Mouse (Mus musculus): Measurements from ENCODE around the gene Arfgef2. TPM values are rescaled to one million over a fixed set of nuclear protein-coding genes. Genes with fewer than 3 reads are reported as not detected.

Gene Arfgef2
- total RNA-seq, 2 experiments from 2014 or later, result 46.0 to 49.1 TPM

DNA sequence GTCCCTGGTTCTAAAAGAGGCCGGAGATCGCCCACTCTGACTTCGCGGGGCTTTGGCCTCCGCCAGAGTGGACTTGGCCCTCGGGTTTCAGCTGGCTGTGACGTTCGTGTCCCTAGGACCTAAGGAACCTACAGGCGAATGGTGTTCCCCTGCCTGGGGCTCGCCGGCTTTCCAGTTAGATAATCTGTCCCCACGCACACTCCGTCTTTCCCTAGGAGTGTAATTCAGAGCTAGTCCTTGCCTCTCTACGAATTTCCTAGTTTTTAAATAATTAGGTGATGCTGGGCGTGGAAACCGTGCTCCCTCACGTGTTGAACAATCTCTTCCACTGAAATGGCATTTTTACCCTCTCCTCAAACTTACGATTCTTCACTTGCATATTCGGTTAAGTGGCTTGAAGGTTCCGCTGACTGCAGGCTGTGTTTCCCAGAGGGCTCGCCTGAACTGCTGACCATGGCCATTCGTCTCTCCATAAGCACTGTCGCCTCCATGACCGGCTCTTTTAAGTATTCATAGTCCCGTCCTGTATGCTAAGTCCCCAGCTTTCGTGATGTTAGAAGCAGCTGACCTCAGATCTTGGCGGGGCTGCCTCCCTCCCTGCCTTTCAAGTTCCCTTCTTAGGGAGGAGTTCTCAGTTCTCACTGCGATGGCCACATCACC lies 101.3 kb downstream of the Arfgef2 start:
- no peak for DNase-seq

DNA sequence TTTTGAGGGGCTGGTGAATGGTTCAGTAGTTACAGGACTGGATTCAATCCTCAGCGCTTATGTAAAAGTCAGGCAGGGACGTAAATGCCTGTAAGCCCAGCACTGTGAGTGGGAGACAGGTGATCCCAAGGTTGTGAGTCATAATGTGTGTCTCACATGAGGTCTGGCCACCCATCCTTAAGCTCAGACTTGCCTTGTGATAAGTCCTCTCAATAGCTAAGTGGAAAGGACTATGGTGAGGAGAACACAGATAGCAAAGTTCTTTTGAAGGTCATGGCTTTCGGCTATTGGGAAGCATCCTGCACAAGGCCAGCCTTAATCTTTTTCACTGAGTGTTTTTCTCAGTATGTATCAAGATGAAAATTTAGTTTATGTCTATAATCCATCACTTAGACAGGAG lies 104.3 kb downstream of the Arfgef2 start:
- DNase-seq, result no peak

DNA sequence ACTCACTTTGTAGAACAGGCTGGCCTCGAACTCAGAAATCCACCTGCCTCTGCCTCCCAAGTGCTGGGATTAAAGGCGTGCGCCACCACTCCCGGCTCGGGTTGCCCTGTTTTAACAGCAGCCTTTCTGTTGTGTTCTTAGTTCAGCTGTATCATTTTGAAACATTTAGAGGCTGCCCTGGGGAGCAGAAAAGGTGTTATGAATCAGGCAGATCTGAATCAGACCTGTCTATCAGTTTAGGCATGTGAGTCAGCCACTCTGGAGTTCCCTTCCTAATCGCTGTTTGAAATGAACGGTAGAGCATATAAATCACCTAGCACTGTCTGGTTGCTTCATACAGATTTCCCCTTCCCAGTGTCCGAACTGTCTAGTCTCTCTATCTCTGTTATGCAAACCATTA lies 105.1 kb downstream of the Arfgef2 start:
- DNase-seq, result no peak

DNA sequence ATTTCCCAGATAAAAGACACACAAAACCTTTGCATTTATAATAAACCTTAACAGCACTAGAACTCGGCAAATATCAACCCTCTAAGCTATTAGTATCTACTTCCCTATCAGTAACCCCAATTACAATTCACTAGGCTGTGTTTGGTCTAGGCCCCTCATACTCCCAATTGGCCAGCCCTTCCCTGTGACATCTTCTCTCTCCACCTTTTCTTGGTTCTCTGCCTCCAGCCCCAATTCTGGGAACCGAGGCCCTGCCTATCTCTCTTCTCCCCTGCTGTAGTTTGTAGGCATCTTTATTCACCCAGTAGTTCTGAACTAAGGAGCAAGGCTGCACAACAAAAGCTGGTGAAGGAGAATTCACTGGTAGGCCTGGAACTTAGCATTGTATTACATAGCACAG lies 118.6 kb downstream of the Arfgef2 start:
- DNase-seq, result no peak

DNA sequence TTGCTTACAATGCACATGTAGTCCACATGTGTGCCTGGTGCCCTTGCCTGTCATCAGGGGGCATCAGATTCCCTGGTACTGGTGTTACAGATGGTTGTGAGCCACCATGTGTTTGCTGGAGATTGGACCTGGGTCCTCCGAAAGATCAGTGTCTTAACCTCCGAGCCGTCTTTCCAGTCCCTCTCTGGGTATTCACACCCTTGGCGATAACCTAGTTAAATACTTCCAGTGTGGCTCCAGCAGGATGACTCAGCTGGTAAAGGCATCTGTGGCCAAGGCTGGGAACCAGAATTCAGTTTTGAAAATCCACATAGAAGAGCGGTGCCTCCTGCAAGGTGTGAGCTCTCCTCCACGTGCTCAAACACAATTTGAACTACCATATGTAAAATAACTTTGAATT lies 128.6 kb downstream of the Arfgef2 start:
- DNase-seq, result no peak

DNA sequence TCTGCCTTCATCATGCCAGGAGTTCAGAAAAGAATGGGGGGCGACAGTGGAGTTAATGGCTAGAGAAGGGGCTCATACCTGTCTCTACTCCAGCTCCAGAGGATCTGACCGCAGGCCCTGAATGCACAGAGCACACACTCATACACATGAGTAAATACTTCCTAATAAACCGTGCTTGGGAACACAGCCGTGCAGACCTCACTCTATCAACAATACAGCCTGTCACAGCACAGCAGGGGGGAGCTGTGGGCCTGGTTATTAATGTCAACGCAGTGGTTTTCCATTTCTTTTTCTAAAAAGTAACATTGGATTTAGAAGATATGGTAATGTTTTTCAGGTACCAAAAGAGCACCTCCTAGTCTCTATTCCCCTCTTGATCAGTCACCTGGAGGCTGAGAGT lies 129.0 kb downstream of the Arfgef2 start:
- no peak for DNase-seq

DNA sequence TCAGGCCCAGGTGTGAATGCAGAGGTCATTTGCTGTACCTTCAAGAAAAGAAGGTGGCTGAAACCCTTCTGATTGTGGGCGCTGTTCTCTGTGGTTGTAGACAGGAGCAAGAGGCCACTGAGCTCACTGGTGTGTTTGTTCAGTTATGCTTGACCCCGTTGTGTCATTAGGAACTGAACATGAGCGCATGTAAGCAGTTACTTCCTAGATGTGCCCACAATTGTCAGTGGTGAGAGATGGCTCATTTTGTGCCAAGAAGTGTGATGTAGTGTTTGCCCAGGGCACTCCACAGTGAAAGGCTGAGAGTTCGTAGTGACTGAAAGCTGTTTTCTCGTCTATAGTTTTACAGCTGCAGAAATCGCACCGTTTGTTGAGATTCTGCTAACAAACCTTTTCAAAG lies 130.2 kb downstream of the Arfgef2 start:
- DNase-seq, result no peak

DNA sequence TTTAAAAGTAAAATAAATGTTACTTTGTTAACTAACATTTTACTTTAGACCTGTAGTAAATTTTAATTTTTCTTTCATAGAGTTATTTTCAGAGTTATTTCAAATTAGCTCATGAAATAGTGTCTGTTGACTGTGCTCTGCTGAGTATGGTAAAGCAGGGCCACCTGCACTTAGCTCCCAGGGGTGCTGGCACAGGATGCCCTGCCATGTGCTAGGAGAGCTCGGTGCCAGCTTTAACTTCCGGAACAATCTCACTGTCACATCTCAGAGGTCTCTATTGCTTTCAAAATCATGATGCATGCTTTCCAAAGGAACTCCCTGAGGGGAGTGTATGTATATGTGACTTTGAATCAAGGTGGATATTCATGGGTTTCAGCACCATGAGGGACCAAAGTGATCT lies 130.8 kb downstream of the Arfgef2 start:
- no peak for DNase-seq

DNA sequence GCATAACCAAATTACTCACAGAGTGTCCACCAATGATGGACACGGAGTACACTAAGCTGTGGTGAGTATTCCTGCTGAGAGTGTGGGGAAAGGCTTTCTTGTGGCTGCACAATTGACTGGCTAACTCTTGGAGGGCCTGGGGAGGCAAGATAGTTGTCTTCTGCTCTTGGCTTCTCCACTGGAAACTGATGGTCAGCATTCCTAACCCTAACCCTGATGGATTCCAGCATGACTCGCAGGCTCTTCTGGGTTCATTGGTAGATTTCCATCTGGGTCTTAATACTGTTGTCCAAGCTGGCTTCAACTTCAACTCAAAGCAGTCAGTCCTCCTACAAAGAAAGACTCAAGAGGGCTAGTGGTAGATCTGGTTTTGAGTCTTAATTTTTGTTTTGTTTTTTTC lies 137.8 kb downstream of the Arfgef2 start:
- no peak for DNase-seq

DNA sequence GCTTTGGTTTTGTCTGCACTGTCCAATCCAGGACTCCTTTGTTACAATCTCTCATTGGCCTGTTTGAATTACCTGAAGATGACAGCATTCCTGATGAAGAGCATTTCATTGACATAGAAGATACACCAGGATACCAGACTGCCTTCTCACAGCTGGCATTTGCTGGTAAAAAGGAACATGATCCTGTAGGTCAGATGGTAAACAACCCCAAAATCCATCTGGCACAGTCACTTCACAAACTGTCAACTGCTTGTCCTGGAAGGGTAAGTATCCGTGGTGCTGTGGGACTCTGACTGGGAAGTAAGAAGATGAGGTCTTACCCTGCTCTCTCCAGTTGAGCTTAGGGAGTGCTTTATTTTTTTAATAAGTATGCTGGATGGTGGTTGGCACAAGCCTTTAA lies 139.0 kb downstream of the Arfgef2 start:
- DNase-seq, result no peak

DNA sequence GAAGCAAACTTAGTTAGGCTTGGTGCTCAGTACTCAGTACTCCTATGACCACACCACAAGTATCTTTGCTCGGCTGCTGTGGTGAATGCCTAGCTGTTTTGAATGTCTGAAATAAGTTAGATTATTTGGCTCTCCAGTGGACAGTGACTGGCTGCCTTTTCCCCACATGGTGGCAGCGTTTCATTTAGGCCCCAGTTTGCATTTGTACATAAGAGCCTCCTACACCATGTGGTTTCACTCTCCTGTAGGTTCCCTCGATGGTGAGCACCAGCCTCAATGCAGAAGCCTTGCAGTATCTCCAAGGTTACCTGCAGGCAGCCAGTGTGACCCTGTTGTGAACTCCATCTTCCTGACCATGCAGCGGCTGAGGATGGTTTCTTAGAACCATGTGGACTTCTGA lies 140.1 kb downstream of the Arfgef2 start:
- no peak for DNase-seq

Other genes with a start within 250 kb of the Arfgef2 start
- gene Prex1, start 91.8 kb upstream of the Arfgef2 start, total RNA-seq (2021), result 10 to 100 TPM; 71.0 to 74.9 TPM
- gene Trp53rkb, start 13.1 kb upstream of the Arfgef2 start, total RNA-seq (2021), result 1 to 10 TPM; 4.5 to 5.5 TPM
- gene Cse1l, start 100.5 kb downstream of the Arfgef2 start, total RNA-seq (2021), result 10 to 100 TPM; 53.1 to 54.8 TPM
- gene Stau1, start 190.7 kb downstream of the Arfgef2 start, total RNA-seq (2021), result 10 to 100 TPM; 59.0 to 67.2 TPM
- gene Ddx27, start 209.6 kb downstream of the Arfgef2 start, total RNA-seq (2021), result 10 to 100 TPM; 28.6 to 34.2 TPM

All from layer of hippocampus, postnatal 36 days (tissue).